Mouse (Mus musculus): ENCODE measurements around the gene Samd14. TPM values are rescaled to one million over a fixed set of nuclear protein-coding genes. Genes with fewer than 3 reads are reported as not detected.
"Not testable (repeated sequence)": the region's sequence is repeated elsewhere in the genome, so short reads cannot be mapped to it uniquely, and the experiment has no call there.

Samd14 gene
- 14.7 and 15.9 TPM in 2 replicates for polyA plus RNA-seq (2015; fragmentation: Nextera tagmentation; extraction: Ambion mirVana)

DNA sequence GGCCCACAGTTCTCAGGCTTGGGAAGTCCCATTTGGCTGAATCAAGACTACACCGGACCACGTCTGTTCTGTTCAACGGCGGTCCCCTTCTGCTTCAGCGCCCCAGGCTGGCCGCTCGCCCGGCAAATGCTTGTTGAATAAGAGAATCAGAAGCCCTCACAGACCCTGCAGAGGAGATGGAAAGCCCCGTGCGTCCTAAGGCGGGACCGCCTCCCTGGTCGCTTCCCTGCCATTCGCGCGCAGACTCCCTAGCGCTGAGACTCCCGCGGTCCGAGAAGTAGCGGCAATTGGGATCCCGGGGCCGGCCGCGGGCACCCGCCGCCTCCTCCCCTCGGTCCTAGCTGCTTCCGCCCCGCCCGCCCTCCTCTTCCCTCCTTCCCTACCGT lies at the start of gene Samd14:
Samd14 (plus strand) TSS at position 251 of the 386 bp plus-strand sequence.
- Histone ChIP-seq H3K4me2 (ENCODE audit: low read depth, low read length) (peak within 1 kb of the TSS; percentile 79), H3K4me1 (ENCODE audit: control insufficient read depth, insufficient read depth, low read length) (peaks cover 49% of the 10 kb centered on the region), H3K9ac (ENCODE audit: low read length) (peak within 1 kb of the TSS; percentile 90), H3K27me3 (ENCODE audit: control insufficient read depth, insufficient read depth, low read length) (no peaks in the 10 kb centered on the region), H3K9me3 (replicated peaks; ENCODE audit: control insufficient read depth, low read length) (no peaks in the 10 kb centered on the region), H3K36me3 (ENCODE audit: control insufficient read depth, insufficient read depth, low read length) (peaks cover 10% of the 10 kb centered on the region; the same call in 1 of the 2 replicates), H3K4me3 (replicated peaks; ENCODE audit: low read length) (peak within 1 kb of the TSS; percentile 81), H3K27ac (ENCODE audit: low read length) (peak within 1 kb of the TSS; percentile 92)
- WGBS = under 1% methylated on average over 32 of the region's 32 CpGs
- peak; percentile 72 for ATAC-seq (ENCODE audit: insufficient read depth, low FRiP score)

DNA sequence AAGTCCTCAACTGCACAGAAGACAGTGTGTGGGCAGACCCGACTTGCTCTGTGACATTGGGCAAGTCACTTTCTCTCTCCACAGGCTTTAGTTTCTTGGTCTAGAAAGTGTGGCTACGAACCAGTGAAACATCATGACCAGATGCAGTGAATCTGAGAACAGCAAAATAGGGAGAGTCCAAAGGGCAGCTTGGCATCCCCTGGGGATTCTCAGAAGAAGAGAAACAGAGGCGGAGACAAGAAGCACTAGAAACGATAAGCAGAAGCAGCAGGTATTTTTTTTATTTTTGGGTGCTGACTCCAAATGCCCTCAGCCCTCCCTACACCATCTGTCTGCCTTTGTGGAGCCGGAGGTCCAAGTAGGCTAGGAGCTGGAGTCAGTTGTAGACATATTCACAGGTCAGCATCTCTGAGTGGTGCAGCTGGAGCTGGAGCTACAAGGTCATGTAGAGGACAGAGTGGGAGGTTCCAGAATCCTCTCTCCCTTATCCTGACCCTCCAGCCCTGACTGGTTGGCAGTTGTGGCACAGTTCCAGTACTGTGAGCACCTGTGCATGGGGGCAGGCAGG lies 47.1 kb upstream of the Samd14 start:
- Histone ChIP-seq H3K9me3 (replicated peaks; ENCODE audit: control insufficient read depth, low read length) (no peaks in the 10 kb centered on the region), H3K27ac (ENCODE audit: low read length) (no peak overlapping the region), H3K36me3 (ENCODE audit: control insufficient read depth, insufficient read depth, low read length) (no peaks in the 10 kb centered on the region), H3K27me3 (ENCODE audit: control insufficient read depth, insufficient read depth, low read length) (no peaks in the 10 kb centered on the region), H3K4me2 (ENCODE audit: low read depth, low read length) (no peak overlapping the region), H3K9ac (ENCODE audit: low read length) (no peak overlapping the region), H3K4me1 (ENCODE audit: control insufficient read depth, insufficient read depth, low read length) (peaks cover 11% of the 10 kb centered on the region), H3K4me3 (replicated peaks; ENCODE audit: low read length) (no peak overlapping the region)
- WGBS = 62% methylated on average over 5 of the region's 5 CpGs
- no peak for ATAC-seq (ENCODE audit: insufficient read depth, low FRiP score)

DNA sequence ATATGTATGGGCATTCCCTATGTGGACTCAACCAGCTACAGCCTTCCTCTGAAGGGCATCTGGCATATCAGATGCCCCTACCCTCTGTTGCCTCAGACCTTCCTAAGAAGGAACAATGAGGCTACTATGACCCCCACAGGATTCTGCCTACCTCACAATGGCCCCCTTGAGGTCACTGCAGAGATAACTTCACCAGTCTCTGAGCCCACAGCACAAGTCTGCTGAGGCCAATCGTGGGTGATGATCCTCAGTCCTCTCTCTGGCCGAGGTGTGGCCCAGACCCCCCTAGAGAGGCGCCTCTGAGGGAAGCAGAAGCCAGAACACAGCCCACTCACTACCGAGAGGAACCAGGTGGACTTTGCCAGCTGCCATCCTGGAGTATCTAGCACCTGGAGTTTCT lies 42.3 kb upstream of the Samd14 start, which contains the start of gene Hils1:
Hils1 (plus strand) TSS at position 175 of the 400 bp plus-strand sequence.
- no peaks in the 10 kb centered on the region for H3K36me3 ChIP-seq (ENCODE audit: control insufficient read depth, insufficient read depth, low read length)
- H3K9ac ChIP-seq (ENCODE audit: low read length) = no peak within 1 kb of the TSS
- H3K9me3 ChIP-seq (replicated peaks; ENCODE audit: control insufficient read depth, low read length) = no peaks in the 10 kb centered on the region
- no peak within 1 kb of the TSS for H3K27ac ChIP-seq (ENCODE audit: low read length)
- H3K4me1 ChIP-seq (ENCODE audit: control insufficient read depth, insufficient read depth, low read length) = no peaks in the 10 kb centered on the region
- H3K27me3 ChIP-seq (ENCODE audit: control insufficient read depth, insufficient read depth, low read length) = no peaks in the 10 kb centered on the region; the same call in 1 of the 2 replicates
- no peak within 1 kb of the TSS for H3K4me2 ChIP-seq (ENCODE audit: low read depth, low read length)
- H3K4me3 ChIP-seq (replicated peaks; ENCODE audit: low read length) = no peak within 1 kb of the TSS
- ATAC-seq (ENCODE audit: insufficient read depth, low FRiP score) = no peak
- WGBS = 36% methylated on average over 4 of the region's 4 CpGs

DNA sequence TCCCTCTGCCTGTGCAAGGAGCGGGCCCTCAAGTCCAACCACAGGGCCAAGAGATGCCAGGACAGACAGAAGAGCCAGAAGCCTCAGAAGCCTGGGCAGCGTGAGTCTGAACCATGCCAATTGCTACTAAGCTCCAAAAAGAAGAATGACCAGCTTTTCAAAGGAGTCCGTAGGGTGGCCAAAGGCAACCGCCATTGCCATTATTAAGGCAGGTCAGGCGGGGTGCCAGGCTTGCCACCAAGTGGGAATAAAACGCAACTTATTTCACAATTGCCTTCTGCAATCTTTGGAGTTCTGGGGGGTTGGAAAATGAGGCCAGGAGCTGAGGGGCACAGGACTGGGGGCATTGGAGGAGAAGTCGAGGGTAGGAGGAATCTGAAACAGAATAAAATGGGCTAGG lies 41.5 kb upstream of the Samd14 start:
- Histone ChIP-seq H3K36me3 (ENCODE audit: control insufficient read depth, insufficient read depth, low read length) (no peaks in the 10 kb centered on the region), H3K4me2 (ENCODE audit: low read depth, low read length) (no peak overlapping the region), H3K9me3 (replicated peaks; ENCODE audit: control insufficient read depth, low read length) (no peaks in the 10 kb centered on the region), H3K27ac (ENCODE audit: low read length) (no peak overlapping the region), H3K4me3 (replicated peaks; ENCODE audit: low read length) (no peak overlapping the region), H3K4me1 (ENCODE audit: control insufficient read depth, insufficient read depth, low read length) (no peaks in the 10 kb centered on the region), H3K9ac (ENCODE audit: low read length) (no peak overlapping the region), H3K27me3 (ENCODE audit: control insufficient read depth, insufficient read depth, low read length) (no peaks in the 10 kb centered on the region; the same call in 1 of the 2 replicates)
- 78% methylated on average over 7 of the region's 7 CpGs for WGBS
- no peak for ATAC-seq (ENCODE audit: insufficient read depth, low FRiP score)

DNA sequence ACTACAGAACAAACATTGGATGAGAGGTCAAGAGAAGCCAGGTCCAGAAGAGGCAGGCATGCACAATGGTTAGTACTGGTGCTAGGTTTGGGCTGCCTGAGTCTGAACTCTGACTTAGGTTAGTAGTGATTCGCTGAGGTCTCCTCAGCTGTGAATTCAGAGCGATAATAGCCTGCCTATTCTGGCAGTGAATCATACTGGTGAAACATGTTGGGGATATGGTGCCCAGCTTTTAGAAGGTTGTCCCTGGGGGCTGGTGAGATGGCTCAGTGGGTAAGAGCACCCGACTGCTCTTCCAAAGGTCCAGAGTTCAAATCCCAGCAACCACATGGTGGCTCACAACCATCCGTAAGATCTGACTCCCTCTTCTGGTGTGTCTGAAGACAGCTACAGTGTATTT lies 40.0 kb upstream of the Samd14 start:
- not testable (repeated sequence) for H3K27ac ChIP-seq (ENCODE audit: low read length); H3K4me1 ChIP-seq (ENCODE audit: control insufficient read depth, insufficient read depth, low read length); H3K9me3 ChIP-seq (replicated peaks; ENCODE audit: control insufficient read depth, low read length); H3K27me3 ChIP-seq (ENCODE audit: control insufficient read depth, insufficient read depth, low read length); H3K9ac ChIP-seq (ENCODE audit: low read length); H3K4me2 ChIP-seq (ENCODE audit: low read depth, low read length); H3K36me3 ChIP-seq (ENCODE audit: control insufficient read depth, insufficient read depth, low read length); H3K4me3 ChIP-seq (replicated peaks; ENCODE audit: low read length); ATAC-seq (ENCODE audit: insufficient read depth, low FRiP score)
- 93% methylated on average over 4 of the region's 4 CpGs for WGBS

DNA sequence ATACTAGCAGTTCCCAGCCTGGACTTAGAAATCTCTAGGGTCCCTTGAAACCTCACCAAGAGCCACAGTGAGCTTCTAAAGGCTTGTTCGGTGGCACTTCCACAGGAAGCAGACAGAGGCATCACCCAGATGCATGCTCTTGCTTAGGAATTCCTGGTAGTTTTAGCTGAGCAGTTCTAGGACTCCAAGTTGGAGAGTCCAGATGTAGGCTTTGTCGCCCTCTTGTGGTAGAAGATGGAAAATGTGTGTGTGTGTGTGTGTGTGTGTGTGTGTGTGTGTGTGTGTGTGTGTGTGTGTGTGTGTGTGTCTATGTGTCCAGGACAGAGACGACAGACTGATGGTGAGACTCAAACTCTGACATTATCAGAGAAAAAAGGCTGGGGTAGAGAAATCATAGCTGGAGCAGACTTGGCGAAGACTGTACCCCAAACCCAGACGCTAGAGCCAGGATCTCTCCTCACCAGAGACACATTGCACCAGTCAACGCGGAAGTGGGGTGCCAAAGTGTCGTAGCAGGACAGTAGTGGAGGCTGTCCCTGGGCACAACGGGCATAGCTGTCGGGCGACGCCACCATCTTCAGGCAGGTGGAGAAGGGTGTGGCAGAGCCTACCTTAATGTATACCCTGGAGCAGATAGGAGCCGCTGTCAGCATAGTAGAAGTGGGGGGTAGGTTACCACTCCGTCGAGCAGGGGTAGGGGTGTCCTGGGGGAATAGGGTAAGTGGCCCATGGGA lies 39.3 kb upstream of the Samd14 start:
- WGBS = 54% methylated on average over 15 of the region's 15 CpGs
- H3K4me2 ChIP-seq (ENCODE audit: low read depth, low read length) = no peak overlapping the region

DNA sequence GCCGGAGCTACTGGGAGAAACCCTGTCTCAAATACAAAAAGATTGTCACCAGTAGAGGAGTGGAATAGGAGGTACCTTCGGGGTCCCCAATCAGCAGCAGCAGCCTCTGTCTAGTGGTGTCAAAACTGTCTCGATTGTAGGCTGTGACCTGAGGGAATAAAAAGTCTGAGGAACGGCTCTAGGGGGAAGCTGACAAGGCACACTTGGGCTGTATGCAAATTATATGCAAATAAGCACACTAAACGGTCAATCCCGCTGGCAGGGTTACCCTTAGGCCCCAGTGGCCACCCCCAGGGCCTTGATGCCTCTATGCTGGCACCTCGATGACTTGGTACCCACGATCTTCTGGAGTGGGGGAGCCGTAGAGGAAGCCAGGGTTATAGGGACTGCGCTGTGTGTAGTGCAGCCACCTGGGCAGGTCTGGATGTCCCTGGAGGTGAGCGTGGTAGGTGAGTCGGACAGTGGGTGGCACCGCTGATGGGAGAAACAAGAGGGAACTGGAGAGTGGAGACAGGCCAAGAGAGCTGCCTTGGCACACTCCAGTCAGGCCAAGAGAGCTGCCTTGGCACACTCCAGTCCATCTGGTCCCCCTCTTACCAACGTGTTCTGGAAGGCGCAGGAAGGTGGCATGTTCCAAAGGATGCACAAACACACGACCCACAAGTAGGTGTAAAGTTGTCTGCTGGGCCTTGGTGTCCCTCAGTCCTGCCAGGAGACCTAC lies 37.6 kb upstream of the Samd14 start:
- 67% methylated on average over 16 of the region's 16 CpGs for WGBS

More for the DNA sequence above, 39.3 kb upstream of the Samd14 start:
- Histone ChIP-seq H3K9me3 (replicated peaks; ENCODE audit: control insufficient read depth, low read length) (no peaks in the 10 kb centered on the region), H3K4me1 (ENCODE audit: control insufficient read depth, insufficient read depth, low read length) (no peaks in the 10 kb centered on the region), H3K4me3 (replicated peaks; ENCODE audit: low read length) (no peak overlapping the region), H3K9ac (ENCODE audit: low read length) (no peak overlapping the region), H3K27ac (ENCODE audit: low read length) (no peak overlapping the region), H3K36me3 (ENCODE audit: control insufficient read depth, insufficient read depth, low read length) (no peaks in the 10 kb centered on the region), H3K27me3 (ENCODE audit: control insufficient read depth, insufficient read depth, low read length) (no peaks in the 10 kb centered on the region; the same call in 1 of the 2 replicates)
- ATAC-seq (ENCODE audit: insufficient read depth, low FRiP score) = peak; percentile 29; the same call in 1 of the 2 replicates

DNA sequence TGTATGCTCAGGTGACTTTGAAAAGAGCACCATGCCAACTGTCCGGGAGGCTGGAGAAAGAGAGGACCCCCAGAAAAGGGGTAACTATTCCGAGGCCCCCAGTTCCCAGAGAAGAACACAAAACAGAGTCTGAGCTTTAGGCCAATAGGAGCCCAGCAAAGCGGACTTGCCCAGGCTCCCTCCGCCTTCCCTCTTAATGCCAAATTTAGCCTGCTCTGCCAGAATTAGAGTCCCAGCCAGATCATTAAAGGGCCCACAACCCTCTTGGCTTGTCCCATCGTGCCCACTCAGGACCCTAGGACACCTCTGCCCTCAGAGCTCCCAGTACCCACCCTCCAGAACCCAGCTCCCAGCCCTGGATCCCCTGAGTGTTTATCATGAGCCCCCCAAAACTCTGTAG lies 36.8 kb upstream of the Samd14 start:
- no peaks in the 10 kb centered on the region for H3K4me1 ChIP-seq (ENCODE audit: control insufficient read depth, insufficient read depth, low read length)
- 62% methylated on average over 5 of the region's 5 CpGs for WGBS
- ATAC-seq (ENCODE audit: insufficient read depth, low FRiP score) = no peak

More for the DNA sequence above, 37.6 kb upstream of the Samd14 start:
- Histone ChIP-seq H3K9ac (ENCODE audit: low read length) (no peak overlapping the region), H3K4me1 (ENCODE audit: control insufficient read depth, insufficient read depth, low read length) (no peaks in the 10 kb centered on the region), H3K9me3 (replicated peaks; ENCODE audit: control insufficient read depth, low read length) (no peaks in the 10 kb centered on the region), H3K36me3 (ENCODE audit: control insufficient read depth, insufficient read depth, low read length) (no peaks in the 10 kb centered on the region), H3K27me3 (ENCODE audit: control insufficient read depth, insufficient read depth, low read length) (no peaks in the 10 kb centered on the region; the same call in 1 of the 2 replicates), H3K27ac (ENCODE audit: low read length) (no peak overlapping the region), H3K4me3 (replicated peaks; ENCODE audit: low read length) (no peak overlapping the region), H3K4me2 (ENCODE audit: low read depth, low read length) (no peak overlapping the region)
- no peak for ATAC-seq (ENCODE audit: insufficient read depth, low FRiP score)

DNA sequence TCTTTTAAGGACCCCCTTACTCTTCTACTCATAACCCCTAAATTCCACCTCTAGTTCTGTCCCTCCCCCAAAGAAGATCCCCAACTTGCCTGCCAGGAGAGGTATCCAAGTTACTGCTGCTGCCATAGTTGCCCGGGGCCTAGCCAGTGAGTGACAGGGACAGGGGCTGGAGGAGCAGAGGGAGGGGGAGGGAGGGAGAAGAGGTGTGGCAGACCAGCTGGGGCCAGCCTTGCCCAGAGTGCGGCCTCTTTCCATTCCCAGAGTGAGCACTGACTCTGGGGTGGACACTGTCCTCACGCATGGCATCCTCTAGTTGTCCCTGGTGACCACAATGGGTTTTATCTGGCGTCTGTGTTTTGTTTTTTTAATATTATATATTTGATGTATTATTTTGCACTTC lies 36.4 kb upstream of the Samd14 start:
- H3K4me1 ChIP-seq (ENCODE audit: control insufficient read depth, insufficient read depth, low read length) = no peaks in the 10 kb centered on the region
- H3K4me2 ChIP-seq (ENCODE audit: low read depth, low read length) = no peak overlapping the region
- no peak for ATAC-seq (ENCODE audit: insufficient read depth, low FRiP score)
- no peak overlapping the region for H3K4me3 ChIP-seq (replicated peaks; ENCODE audit: low read length)
- H3K27ac ChIP-seq (ENCODE audit: low read length) = no peak overlapping the region
- no peak overlapping the region for H3K9ac ChIP-seq (ENCODE audit: low read length)
- H3K36me3 ChIP-seq (ENCODE audit: control insufficient read depth, insufficient read depth, low read length) = no peaks in the 10 kb centered on the region
- 59% methylated on average over 4 of the region's 4 CpGs for WGBS
- H3K27me3 ChIP-seq (ENCODE audit: control insufficient read depth, insufficient read depth, low read length) = no peaks in the 10 kb centered on the region; the same call in 1 of the 2 replicates
- H3K9me3 ChIP-seq (replicated peaks; ENCODE audit: control insufficient read depth, low read length) = no peaks in the 10 kb centered on the region

More for the DNA sequence above, 36.8 kb upstream of the Samd14 start:
- no peaks in the 10 kb centered on the region; the same call in 1 of the 2 replicates for H3K27me3 ChIP-seq (ENCODE audit: control insufficient read depth, insufficient read depth, low read length)
- H3K36me3 ChIP-seq (ENCODE audit: control insufficient read depth, insufficient read depth, low read length) = no peaks in the 10 kb centered on the region
- no peak overlapping the region for H3K9ac ChIP-seq (ENCODE audit: low read length)
- H3K4me3 ChIP-seq (replicated peaks; ENCODE audit: low read length) = no peak overlapping the region
- H3K4me2 ChIP-seq (ENCODE audit: low read depth, low read length) = no peak overlapping the region
- no peaks in the 10 kb centered on the region for H3K9me3 ChIP-seq (replicated peaks; ENCODE audit: control insufficient read depth, low read length)
- no peak overlapping the region for H3K27ac ChIP-seq (ENCODE audit: low read length)

Measured in stomach, embryonic 16.5 days (tissue).